Mouse (Mus musculus) intestine, embryonic 14.5 days (tissue): ENCODE results near the gene Ghr. TPM values are rescaled to one million over a fixed set of nuclear protein-coding genes. Genes with fewer than 3 reads are reported as not detected.

ENCODE experiments used
- ATAC-seq: fragments of 200-750 bp; cut with Nextera tagmentation; replicated peaks from 2 replicates; pipeline ENCODE4 v1.8.0; 2017; ENCODE audit warnings: low read depth, moderate number of reproducible peaks, moderate TSS enrichment, moderate library complexity; ENCODE audit not compliant: low FRiP score, low TSS enrichment
- DNase-seq: peaks from one replicate; pipeline ENCODE4 v3.0.0-alpha.2; 2018; ENCODE audit warnings: low spot score
- H3K27ac ChIP-seq: fragments of 300-500 bp; sonication (generic); 2 replicates; pipeline ENCODE4 v1.5.1; 2014; ENCODE audit warnings: low read depth, mild to moderate bottlenecking, control low read depth
- H3K27me3 ChIP-seq: fragments of 300-500 bp; sonication (generic); replicated peaks from 2 replicates; pipeline ENCODE4 v1.6.1; 2014; ENCODE audit warnings: low read length, control low read depth; ENCODE audit not compliant: control insufficient read depth, insufficient read depth
- H3K36me3 ChIP-seq: fragments of 300-500 bp; sonication (generic); 2 replicates; pipeline ENCODE4 v1.6.1; 2014; ENCODE audit warnings: low read length, control low read depth; ENCODE audit not compliant: control insufficient read depth, insufficient read depth
- H3K4me1 ChIP-seq: fragments of 300-500 bp; sonication (generic); replicated peaks from 2 replicates; pipeline ENCODE4 v1.6.1; 2014; ENCODE audit warnings: low read length, control low read depth, mixed read lengths; ENCODE audit not compliant: control insufficient read depth, insufficient read depth
- H3K4me2 ChIP-seq: fragments of 300-500 bp; sonication (generic); 2 replicates; pipeline ENCODE4 v1.6.1; 2014; ENCODE audit warnings: low read length
- H3K4me3 ChIP-seq: fragments of 300-500 bp; sonication (generic); 2 replicates; pipeline ENCODE4 v1.5.1; 2014; ENCODE audit warnings: low read depth, low read length, control low read depth, mixed read lengths
- H3K9ac ChIP-seq: fragments of 300-500 bp; sonication (generic); 2 replicates; pipeline ENCODE4 v1.6.1; 2014; ENCODE audit warnings: mild to moderate bottlenecking, low read length
- H3K9me3 ChIP-seq: fragments of 300-500 bp; sonication (generic); 2 replicates; pipeline ENCODE4 v1.6.1; 2016; ENCODE audit warnings: low read length, control low read depth; ENCODE audit not compliant: control insufficient read depth
- whole genome bisulfite sequencing: fragments of 180-500 bp; shearing (Covaris S2); extraction: QIAGEN DNeasy Blood & Tissue Kit; methylation state at CpG from one replicate; pipeline ENCODE4 v1.1.7; 2014; 5-methylcytosine and 5-hydroxymethylcytosine counted together
- polyA plus RNA-seq: library from polyadenylated mRNA; unstranded; fragments of >200 nt; fragmentation: Nextera tagmentation; extraction: Ambion mirVana; gene quantifications from 2 replicates; pipeline ENCODE4 v1.2.1, GENCODE M21; 2014

Ghr gene
- polyA plus RNA-seq, 1 experiment from 2014 or later: 115 TPM

- Histone ChIP-seq H3K4me3 (no peak overlapping the region), H3K4me2 (no peak overlapping the region), H3K27ac (no peak overlapping the region), H3K36me3 (no peaks in the 10 kb centered on the region), H3K9me3 (no peaks in the 10 kb centered on the region), H3K27me3 (no peaks in the 10 kb centered on the region), H3K9ac (no peak overlapping the region), H3K4me1 (peaks cover 21% of the 10 kb centered on the region)
- 71% methylated on average over 2 of the region's 2 CpGs for WGBS
- ATAC-seq (no peak), DNase-seq (no peak)
Measured at GRCm38 (mm10) chr15:3587879-3588278, 4.6 kb upstream of the Ghr start.

- ATAC-seq: no peak
- H3K27ac ChIP-seq: peak overlapping the region; percentile 67
- WGBS: 13% methylated on average over 4 of the region's 4 CpGs
Measured at GRCm38 (mm10) chr15:3584361-3584760, 1.1 kb upstream of the Ghr start.

GRCm38 (mm10) chr15:3581861-3582806 is 1.2 kb downstream of the Ghr start:
- Histone ChIP-seq H3K9ac (peak overlapping the region; percentile 92), H3K4me3 (peak overlapping the region; percentile 80), H3K4me2 (peak overlapping the region; percentile 64), H3K36me3 (no peaks in the 10 kb centered on the region; the same call in 1 of the 2 replicates), H3K27me3 (no peaks in the 10 kb centered on the region), H3K4me1 (peaks cover 44% of the 10 kb centered on the region), H3K9me3 (no peaks in the 10 kb centered on the region), H3K27ac (peak overlapping the region; percentile 96)
- DNase-seq (peak; percentile 87), ATAC-seq (peak; percentile 63)
- WGBS: 2% methylated on average over 34 of the region's 34 CpGs

More at GRCm38 (mm10) chr15:3584361-3584760, 1.1 kb upstream of the Ghr start:
- H3K4me2 ChIP-seq: peak overlapping the region; percentile 18
- peaks cover 32% of the 10 kb centered on the region for H3K4me1 ChIP-seq
- no peak for DNase-seq
- no peak overlapping the region for H3K9ac ChIP-seq
- no peaks in the 10 kb centered on the region for H3K36me3 ChIP-seq
- no peaks in the 10 kb centered on the region for H3K9me3 ChIP-seq
- H3K27me3 ChIP-seq: no peaks in the 10 kb centered on the region
- H3K4me3 ChIP-seq: no peak overlapping the region

GRCm38 (mm10) chr15:3581337-3581736 is 2.0 kb downstream of the Ghr start:
- Histone ChIP-seq H3K9ac (peak overlapping the region; percentile 92), H3K9me3 (no peaks in the 10 kb centered on the region), H3K36me3 (no peaks in the 10 kb centered on the region; the same call in 1 of the 2 replicates), H3K27ac (peak overlapping the region; percentile 96), H3K4me2 (peak overlapping the region; percentile 64), H3K4me3 (peak overlapping the region; percentile 80), H3K4me1 (peaks cover 39% of the 10 kb centered on the region), H3K27me3 (no peaks in the 10 kb centered on the region)
- DNase-seq: peak; percentile 59
- no peak for ATAC-seq
- 3% methylated on average over 3 of the region's 3 CpGs for WGBS

- ATAC-seq (no peak), DNase-seq (no peak)
- WGBS: 18% methylated on average over 2 of the region's 2 CpGs
- peak overlapping the region; percentile 80 for H3K4me3 ChIP-seq
- no peaks in the 10 kb centered on the region; the same call in 1 of the 2 replicates for H3K36me3 ChIP-seq
- H3K4me1 ChIP-seq: peaks cover 36% of the 10 kb centered on the region
- H3K27me3 ChIP-seq: no peaks in the 10 kb centered on the region
- H3K9me3 ChIP-seq: no peaks in the 10 kb centered on the region
- H3K27ac ChIP-seq: peak overlapping the region; percentile 55
- H3K4me2 ChIP-seq: peak overlapping the region; percentile 64
- H3K9ac ChIP-seq: no peak overlapping the region
Measured at GRCm38 (mm10) chr15:3580216-3580615, 3.1 kb downstream of the Ghr start.

- ATAC-seq: no peak
- no peak for DNase-seq
- no peaks in the 10 kb centered on the region for H3K27me3 ChIP-seq
- H3K9me3 ChIP-seq: no peaks in the 10 kb centered on the region
- peaks cover 3% of the 10 kb centered on the region; the same call in 1 of the 2 replicates for H3K36me3 ChIP-seq
- H3K4me2 ChIP-seq: no peak overlapping the region
- WGBS: 52% methylated on average over 5 of the region's 5 CpGs
- H3K27ac ChIP-seq: no peak overlapping the region
- H3K9ac ChIP-seq: no peak overlapping the region
- H3K4me1 ChIP-seq: peaks cover 24% of the 10 kb centered on the region
- no peak overlapping the region for H3K4me3 ChIP-seq
Measured at GRCm38 (mm10) chr15:3578286-3578980, 4.9 kb downstream of the Ghr start.

- H3K9me3 ChIP-seq: no peaks in the 10 kb centered on the region
- no peak overlapping the region for H3K27ac ChIP-seq
- ATAC-seq (no peak), DNase-seq (no peak)
- peaks cover 25% of the 10 kb centered on the region for H3K36me3 ChIP-seq
- 80% methylated on average over 2 of the region's 2 CpGs for WGBS
- H3K4me2 ChIP-seq: no peak overlapping the region
- no peaks in the 10 kb centered on the region for H3K27me3 ChIP-seq
- H3K4me3 ChIP-seq: no peak overlapping the region
- H3K4me1 ChIP-seq: peaks cover 3% of the 10 kb centered on the region; the same call in 1 of the 2 replicates
- H3K9ac ChIP-seq: no peak overlapping the region
Measured at GRCm38 (mm10) chr15:3569178-3569903, 14.0 kb downstream of the Ghr start.

GRCm38 (mm10) chr15:3564570-3564969 is 18.7 kb downstream of the Ghr start:
- H3K27ac ChIP-seq: no peak overlapping the region
- no peaks in the 10 kb centered on the region for H3K9me3 ChIP-seq
- peaks cover 23% of the 10 kb centered on the region; the same call in 1 of the 2 replicates for H3K36me3 ChIP-seq
- no peak overlapping the region for H3K4me2 ChIP-seq
- 41% methylated on average over 4 of the region's 4 CpGs for WGBS
- H3K27me3 ChIP-seq: no peaks in the 10 kb centered on the region
- ATAC-seq: no peak
- H3K4me3 ChIP-seq: no peak overlapping the region
- H3K4me1 ChIP-seq: peaks cover 10% of the 10 kb centered on the region; the same call in 1 of the 2 replicates
- no peak overlapping the region for H3K9ac ChIP-seq
- DNase-seq: no peak
